Mouse (Mus musculus) bone marrow macrophage, adult 2 months (primary cell): ENCODE measurements at regions not wholly inside any gene's neighbourhood (a gene's known extent, or its start where the extent isn't known, plus 50 kb on each side); places are given as distances from the start of the nearest gene placed in this dataset.

ENCODE experiments used
- CTCF ChIP-seq: IDR thresholded peaks from 2 replicates; pipeline ENCODE4 v1.5.1; 2012; ENCODE audit warnings: low read depth, mild to moderate bottlenecking, low read length, moderate library complexity
- POLR2A ChIP-seq: IDR thresholded peaks from 2 replicates; pipeline ENCODE4 v1.6.1; 2012; ENCODE audit warnings: mild to moderate bottlenecking, low read depth, low read length, borderline replicate concordance

- TF ChIP-seq CTCF (no peak), POLR2A (no peak)
These were observed 523.7 kb downstream of the Tbc1d22a start for GRCm38 (mm10) chr15:86737945-86738344.
